Mouse (Mus musculus) MEL-GATA-1-ER (cell line): ENCODE results near the gene Adgre5.

ENCODE experiments used
- DNase-seq: peaks from one replicate; pipeline ENCODE4 v3.0.0-alpha.2; 2012; ENCODE audit warnings: low read depth; ENCODE audit errors: extremely low read depth

Adgre5 gene

GRCm38 (mm10) chr8:83693609-83694236, 47.4 kb downstream of the Adgre5 start:
- peak; percentile 49 for DNase-seq

- no peak for DNase-seq
Observed at GRCm38 (mm10) chr8:83689264-83689663, 51.9 kb downstream of the Adgre5 start.

DNA sequence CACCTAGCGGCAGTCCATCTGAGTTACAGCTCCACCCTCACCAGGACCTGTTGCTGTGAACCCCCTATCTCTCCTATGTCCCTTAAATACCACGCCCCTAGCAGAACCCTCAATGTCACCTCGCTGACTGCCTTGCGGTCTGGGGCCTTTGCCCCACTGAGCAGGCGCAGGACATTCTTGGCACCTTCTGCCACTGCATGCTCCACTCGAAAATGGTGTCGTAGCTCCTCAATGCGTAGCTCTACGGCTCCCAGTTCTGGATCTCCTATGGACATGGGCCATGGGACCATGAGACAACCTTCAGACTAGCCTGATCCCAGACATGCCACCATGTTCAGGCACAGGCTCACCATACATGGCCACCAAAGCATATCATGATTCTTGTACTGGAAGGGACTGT, 56.6 kb downstream of the Adgre5 start:
- DNase-seq: no peak

GRCm38 (mm10) chr8:83681099-83681498, 60.0 kb downstream of the Adgre5 start:
- no peak for DNase-seq

DNA sequence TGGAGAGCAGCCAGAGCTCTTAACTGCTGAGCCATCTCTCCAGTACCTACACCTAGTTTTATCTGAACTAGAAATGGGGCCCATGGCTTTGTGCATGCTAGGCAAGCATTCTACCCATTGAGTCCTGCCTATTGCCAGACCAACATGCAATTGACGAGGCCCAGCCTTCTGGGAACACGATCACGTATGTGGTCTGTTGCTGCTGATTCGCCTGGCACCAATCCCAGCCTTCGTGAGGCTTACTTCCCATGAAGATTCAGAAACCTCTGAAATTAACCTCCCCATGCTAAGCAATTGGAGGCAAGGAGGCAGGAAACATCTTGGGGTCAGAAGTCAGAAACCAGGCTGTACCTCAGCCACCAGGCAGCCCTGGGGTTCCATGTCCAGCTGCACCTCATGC, 60.5 kb downstream of the Adgre5 start:
- DNase-seq: no peak

DNA sequence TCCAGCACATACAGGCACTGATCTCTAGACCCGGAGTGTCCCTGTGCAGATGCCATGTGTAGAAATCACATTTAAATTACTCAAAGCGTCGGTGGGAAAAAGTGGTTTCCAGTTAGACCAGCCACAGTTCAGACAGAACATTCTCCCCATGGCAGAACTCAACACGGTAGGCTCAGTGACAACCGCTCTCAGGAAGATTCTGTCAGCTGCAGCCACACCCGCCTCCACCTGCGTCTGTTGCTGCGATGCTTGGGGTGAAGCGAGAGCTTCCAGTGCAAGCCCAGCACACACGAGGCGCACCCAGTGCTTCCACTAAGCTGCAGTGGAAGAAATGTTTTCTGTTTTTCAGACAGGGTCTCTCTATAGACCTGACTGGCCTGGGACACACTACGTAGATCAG, 61.3 kb downstream of the Adgre5 start:
- no peak for DNase-seq

- DNase-seq: no peak
Observed at GRCm38 (mm10) chr8:83674497-83674896, 66.6 kb downstream of the Adgre5 start.
